Mouse (Mus musculus) heart, embryonic 12.5 days (tissue): ENCODE data around the gene Slc25a13. TPM values are rescaled to one million over a fixed set of nuclear protein-coding genes. Genes with fewer than 3 reads are reported as not detected.

Experiments used
- ATAC-seq: fragments of 200-750 bp; cut with Nextera tagmentation; 2 replicates; pipeline ENCODE4 v1.8.0; 2017; ENCODE audit warnings: moderate TSS enrichment, moderate library complexity; ENCODE audit not compliant: insufficient number of reproducible peaks, low FRiP score
- H3K27ac ChIP-seq: fragments of 300-500 bp; sonication (generic); 2 replicates; pipeline ENCODE4 v1.5.1; 2016; ENCODE audit warnings: mild to moderate bottlenecking, moderate library complexity; ENCODE audit not compliant: poor library complexity, severe bottlenecking
- H3K27me3 ChIP-seq: fragments of 300-500 bp; sonication (generic); replicated peaks from 2 replicates; pipeline ENCODE4 v1.6.1; 2016; ENCODE audit warnings: mild to moderate bottlenecking, moderate library complexity
- H3K36me3 ChIP-seq: fragments of 300-500 bp; sonication (generic); 2 replicates; pipeline ENCODE4 v1.6.1; 2016; ENCODE audit warnings: mild to moderate bottlenecking, moderate library complexity
- H3K4me1 ChIP-seq: fragments of 300-500 bp; sonication (generic); replicated peaks from 2 replicates; pipeline ENCODE4 v1.6.1; 2016; ENCODE audit warnings: mild to moderate bottlenecking
- H3K4me2 ChIP-seq: fragments of 300-500 bp; sonication (generic); 2 replicates; pipeline ENCODE4 v1.6.1; 2016; ENCODE audit warnings: mild to moderate bottlenecking, moderate library complexity
- H3K4me3 ChIP-seq: fragments of 300-500 bp; sonication (generic); 2 replicates; pipeline ENCODE4 v1.5.1; 2016; ENCODE audit warnings: mild to moderate bottlenecking
- H3K9ac ChIP-seq: fragments of 300-500 bp; sonication (generic); 2 replicates; pipeline ENCODE4 v1.6.1; 2016; ENCODE audit warnings: mild to moderate bottlenecking, moderate library complexity
- H3K9me3 ChIP-seq: fragments of 300-500 bp; sonication (generic); replicated peaks from 2 replicates; pipeline ENCODE4 v1.6.1; 2016; ENCODE audit warnings: mild to moderate bottlenecking, moderate library complexity
- WGBS: fragments of 180-500 bp; shearing (Covaris S2); methylation state at CpG from one replicate; pipeline ENCODE4 v1.1.7; 2016; 5-methylcytosine and 5-hydroxymethylcytosine counted together
- polyA plus RNA-seq: library from polyadenylated mRNA; unstranded; fragments of >200 nt; fragmentation: Nextera tagmentation; extraction: Ambion mirVana; gene quantifications from 2 replicates; pipeline ENCODE4 v1.2.1, GENCODE M21; 2016

Slc25a13 gene
- polyA plus RNA-seq, 1 experiment from 2014 or later, result 80.5 TPM

DNA sequence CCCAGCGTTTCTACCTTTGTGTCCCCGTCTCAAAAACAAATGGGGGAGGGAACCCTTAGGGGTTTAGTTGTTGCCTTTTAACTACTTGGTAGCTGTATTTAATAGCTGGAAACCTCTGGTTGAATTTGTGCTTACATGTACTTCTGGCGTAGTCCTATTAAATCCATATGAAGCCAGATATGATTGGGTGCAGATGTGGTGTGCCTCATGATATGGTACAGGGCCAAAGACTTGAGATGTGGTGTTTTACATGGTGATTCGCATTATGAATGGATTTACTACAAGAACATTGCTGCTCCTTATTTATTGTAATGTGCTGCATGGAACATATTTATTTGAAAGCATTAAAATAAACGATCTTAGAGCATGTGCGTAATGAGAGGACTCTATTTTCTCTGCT, 189.3 kb downstream of the Slc25a13 start:
- no peak for ATAC-seq
- H3K4me3 ChIP-seq, result no peak overlapping the region
- no peaks in the 10 kb centered on the region for H3K36me3 ChIP-seq
- no peak overlapping the region for H3K4me2 ChIP-seq
- H3K4me1 ChIP-seq, result no peaks in the 10 kb centered on the region; the same call in 1 of the 2 replicates
- no peaks in the 10 kb centered on the region for H3K9me3 ChIP-seq
- H3K9ac ChIP-seq, result no peak overlapping the region
- 93% methylated on average over 6 of the region's 6 CpGs for WGBS
- no peak overlapping the region for H3K27ac ChIP-seq
- no peaks in the 10 kb centered on the region for H3K27me3 ChIP-seq

DNA sequence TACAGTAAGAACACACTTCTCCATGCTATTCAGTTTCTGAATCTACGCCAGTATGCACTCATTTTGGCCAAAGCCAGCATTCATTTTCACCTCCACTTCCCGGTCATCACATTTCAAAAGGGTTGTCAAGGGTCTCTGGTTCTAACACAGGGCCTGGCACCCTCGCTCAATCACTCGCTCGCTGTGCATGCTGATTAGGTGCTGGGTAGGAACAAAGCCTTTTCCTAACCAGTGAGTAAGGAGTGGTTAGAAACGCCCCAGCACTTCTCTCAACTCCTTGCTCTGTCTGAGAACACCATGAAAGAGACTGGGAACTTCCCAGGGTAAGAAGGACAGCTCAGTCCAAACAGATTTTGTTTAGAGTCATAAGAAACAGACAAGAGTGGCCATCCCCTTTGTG, 193.0 kb downstream of the Slc25a13 start:
- Histone ChIP-seq H3K27ac (peak overlapping the region; percentile 51), H3K27me3 (no peaks in the 10 kb centered on the region), H3K36me3 (no peaks in the 10 kb centered on the region), H3K4me1 (no peaks in the 10 kb centered on the region; the same call in 1 of the 2 replicates), H3K9ac (no peak overlapping the region), H3K4me2 (no peak overlapping the region), H3K9me3 (no peaks in the 10 kb centered on the region), H3K4me3 (no peak overlapping the region)
- 33% methylated on average over 6 of the region's 6 CpGs for WGBS
- no peak for ATAC-seq

DNA sequence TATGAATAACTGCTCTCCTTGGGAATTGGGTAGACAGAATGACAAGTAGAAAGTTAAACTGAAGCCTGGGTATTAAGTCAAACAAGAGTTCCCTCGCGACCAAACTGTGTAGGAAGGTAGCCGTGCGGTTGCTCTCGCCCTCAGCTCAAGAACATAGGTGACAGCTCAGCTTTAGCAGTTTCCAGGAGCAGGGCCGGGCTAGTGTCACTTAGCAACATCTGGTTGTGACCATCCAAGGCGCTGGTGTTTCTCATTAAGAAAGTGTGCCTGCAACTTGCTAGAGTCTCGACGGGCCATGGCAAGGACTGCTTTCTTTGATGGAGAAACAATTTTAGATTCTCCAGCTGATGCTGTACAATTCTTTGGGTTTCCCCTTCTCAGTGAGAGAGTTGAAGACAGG, 200.0 kb downstream of the Slc25a13 start:
- 39% methylated on average over 9 of the region's 9 CpGs for WGBS
- Histone ChIP-seq H3K9ac (no peak overlapping the region), H3K4me3 (no peak overlapping the region), H3K27me3 (no peaks in the 10 kb centered on the region), H3K4me2 (peak overlapping the region; percentile 36; the same call in 1 of the 2 replicates), H3K36me3 (no peaks in the 10 kb centered on the region), H3K9me3 (no peaks in the 10 kb centered on the region), H3K27ac (no peak overlapping the region), H3K4me1 (peaks cover 12% of the 10 kb centered on the region; the same call in 1 of the 2 replicates)
- ATAC-seq, result no peak

DNA sequence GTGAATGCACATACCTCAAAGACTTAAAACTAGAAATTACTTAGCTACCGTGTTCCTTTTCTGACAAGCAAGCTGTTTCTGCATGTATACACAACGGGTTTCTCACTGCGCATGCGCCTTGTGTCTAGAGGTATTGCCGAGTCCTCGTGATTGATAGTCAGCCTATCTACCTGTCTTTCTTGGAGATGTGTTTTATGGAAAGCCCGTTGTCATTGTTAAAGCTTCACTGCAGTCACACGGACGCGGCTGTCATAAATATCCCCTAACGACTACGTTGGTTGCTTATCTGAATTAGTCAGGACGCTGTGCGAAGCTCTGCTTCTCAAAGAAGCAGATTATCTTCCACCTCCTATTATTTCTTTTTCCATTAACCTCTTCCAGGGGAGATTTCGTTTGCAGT, 201.4 kb downstream of the Slc25a13 start:
- H3K27ac ChIP-seq, result no peak overlapping the region
- no peaks in the 10 kb centered on the region for H3K27me3 ChIP-seq
- 32% methylated on average over 15 of the region's 15 CpGs for WGBS
- H3K4me2 ChIP-seq, result peak overlapping the region; percentile 39
- no peak for ATAC-seq
- no peaks in the 10 kb centered on the region for H3K36me3 ChIP-seq
- H3K4me1 ChIP-seq, result peaks cover 12% of the 10 kb centered on the region; the same call in 1 of the 2 replicates
- no peak overlapping the region for H3K4me3 ChIP-seq
- no peak overlapping the region for H3K9ac ChIP-seq
- H3K9me3 ChIP-seq, result no peaks in the 10 kb centered on the region

GRCm38 (mm10) chr6:6011364-6011763, 205.6 kb downstream of the Slc25a13 start:
- 0 out of 2 replicates have a peak, but pooled peaks cover 8% of the 10 kb centered on the region for H3K4me1 ChIP-seq
- 73% methylated on average over 2 of the region's 2 CpGs for WGBS
- H3K27me3 ChIP-seq, result no peaks in the 10 kb centered on the region
- no peaks in the 10 kb centered on the region for H3K36me3 ChIP-seq
- H3K9ac ChIP-seq, result no peak overlapping the region
- no peaks in the 10 kb centered on the region for H3K9me3 ChIP-seq
- no peak overlapping the region for H3K27ac ChIP-seq
- no peak overlapping the region for H3K4me3 ChIP-seq
- no peak overlapping the region for H3K4me2 ChIP-seq
- ATAC-seq, result no peak

- Histone ChIP-seq H3K4me1 (peaks cover 8% of the 10 kb centered on the region), H3K27ac (no peak overlapping the region), H3K4me2 (peak overlapping the region; percentile 90), H3K27me3 (no peaks in the 10 kb centered on the region), H3K9ac (peak overlapping the region; percentile 69), H3K36me3 (no peaks in the 10 kb centered on the region), H3K9me3 (no peaks in the 10 kb centered on the region), H3K4me3 (peak overlapping the region; percentile 60)
- ATAC-seq, result peak; percentile 90
- whole genome bisulfite sequencing, result 7% methylated on average over 42 of the region's 42 CpGs
Measured at GRCm38 (mm10) chr6:6005762-6006431, 211.1 kb downstream of the Slc25a13 start.

DNA sequence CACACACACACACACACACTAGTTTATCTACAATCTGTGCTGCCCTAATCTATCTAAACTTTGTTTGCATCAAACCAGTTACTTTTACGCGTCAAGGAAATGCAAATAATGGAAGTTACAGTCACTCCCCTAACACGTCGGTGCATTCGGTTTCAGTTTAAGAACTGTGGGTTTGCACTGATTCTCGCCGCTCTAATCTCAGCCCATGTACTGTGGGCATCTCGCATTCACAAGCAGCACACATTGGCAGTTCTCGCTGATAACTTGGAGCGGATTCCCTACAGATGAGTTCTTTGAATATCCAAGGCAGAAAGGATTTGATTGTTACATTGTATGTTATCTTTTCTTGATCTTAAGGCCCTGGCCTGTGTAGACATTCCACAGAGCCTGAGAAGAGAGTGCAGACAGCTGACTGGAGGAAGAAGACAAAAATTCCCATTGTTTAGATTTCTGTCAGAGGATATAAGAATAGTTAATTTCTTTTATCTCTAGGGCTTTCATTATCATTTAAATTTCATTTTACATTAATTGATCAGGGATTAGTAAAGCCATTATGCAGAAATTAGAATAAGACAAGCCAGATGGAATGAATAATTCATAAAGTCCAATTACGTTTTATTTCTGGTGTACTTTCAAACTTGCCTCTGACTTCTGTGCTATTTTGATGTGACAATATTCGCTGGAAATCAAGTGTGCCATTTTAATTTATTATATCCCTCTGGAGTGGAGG, 212.1 kb downstream of the Slc25a13 start:
- 35% methylated on average over 12 of the region's 12 CpGs for WGBS
- Histone ChIP-seq H3K9ac (no peak overlapping the region), H3K4me3 (no peak overlapping the region), H3K27me3 (no peaks in the 10 kb centered on the region), H3K9me3 (no peaks in the 10 kb centered on the region), H3K4me2 (peak overlapping the region; percentile 59), H3K36me3 (no peaks in the 10 kb centered on the region), H3K4me1 (peaks cover 8% of the 10 kb centered on the region), H3K27ac (no peak overlapping the region)
- no peak for ATAC-seq

- WGBS, result 83% methylated on average over 3 of the region's 3 CpGs
- Histone ChIP-seq H3K4me3 (no peak overlapping the region), H3K4me1 (peaks cover 8% of the 10 kb centered on the region), H3K9ac (no peak overlapping the region), H3K27ac (no peak overlapping the region), H3K27me3 (no peaks in the 10 kb centered on the region), H3K9me3 (no peaks in the 10 kb centered on the region), H3K36me3 (no peaks in the 10 kb centered on the region), H3K4me2 (no peak overlapping the region)
- ATAC-seq, result no peak
Measured at GRCm38 (mm10) chr6:6002061-6002460, 214.9 kb downstream of the Slc25a13 start.

DNA sequence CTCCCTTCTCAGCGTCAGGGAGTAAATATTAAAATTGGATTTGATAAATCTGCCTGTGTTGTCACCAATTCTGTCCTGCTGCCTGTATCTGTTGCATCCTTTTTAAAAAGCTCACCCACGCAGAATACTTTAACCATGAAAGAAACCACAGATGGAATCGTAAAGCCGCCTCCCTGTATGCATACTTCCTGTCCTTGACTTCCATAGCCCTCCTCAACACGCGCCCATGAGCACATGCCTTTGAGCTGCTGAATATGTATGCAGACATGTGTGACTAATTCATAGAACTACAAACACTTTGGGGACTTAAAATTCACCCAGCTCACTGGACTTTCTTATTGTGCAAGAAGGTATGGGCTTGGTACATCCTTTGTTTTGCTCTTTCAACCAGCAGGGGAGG, 219.4 kb downstream of the Slc25a13 start:
- no peak overlapping the region for H3K9ac ChIP-seq
- H3K9me3 ChIP-seq, result no peaks in the 10 kb centered on the region
- H3K27me3 ChIP-seq, result no peaks in the 10 kb centered on the region
- H3K4me3 ChIP-seq, result no peak overlapping the region
- WGBS, result 79% methylated on average over 6 of the region's 6 CpGs
- H3K4me1 ChIP-seq, result no peaks in the 10 kb centered on the region; the same call in 1 of the 2 replicates
- no peak overlapping the region for H3K27ac ChIP-seq
- no peak overlapping the region for H3K4me2 ChIP-seq
- no peaks in the 10 kb centered on the region for H3K36me3 ChIP-seq
- no peak for ATAC-seq

- H3K27ac ChIP-seq, result no peak overlapping the region
- no peaks in the 10 kb centered on the region for H3K27me3 ChIP-seq
- H3K9ac ChIP-seq, result no peak overlapping the region
- H3K4me2 ChIP-seq, result no peak overlapping the region
- no peaks in the 10 kb centered on the region for H3K9me3 ChIP-seq
- H3K4me1 ChIP-seq, result peaks cover 8% of the 10 kb centered on the region
- no peaks in the 10 kb centered on the region for H3K36me3 ChIP-seq
- no peak overlapping the region for H3K4me3 ChIP-seq
- 46% methylated on average over 7 of the region's 7 CpGs for WGBS
- no peak for ATAC-seq
Measured at GRCm38 (mm10) chr6:5993056-5993455, 223.9 kb downstream of the Slc25a13 start.

DNA sequence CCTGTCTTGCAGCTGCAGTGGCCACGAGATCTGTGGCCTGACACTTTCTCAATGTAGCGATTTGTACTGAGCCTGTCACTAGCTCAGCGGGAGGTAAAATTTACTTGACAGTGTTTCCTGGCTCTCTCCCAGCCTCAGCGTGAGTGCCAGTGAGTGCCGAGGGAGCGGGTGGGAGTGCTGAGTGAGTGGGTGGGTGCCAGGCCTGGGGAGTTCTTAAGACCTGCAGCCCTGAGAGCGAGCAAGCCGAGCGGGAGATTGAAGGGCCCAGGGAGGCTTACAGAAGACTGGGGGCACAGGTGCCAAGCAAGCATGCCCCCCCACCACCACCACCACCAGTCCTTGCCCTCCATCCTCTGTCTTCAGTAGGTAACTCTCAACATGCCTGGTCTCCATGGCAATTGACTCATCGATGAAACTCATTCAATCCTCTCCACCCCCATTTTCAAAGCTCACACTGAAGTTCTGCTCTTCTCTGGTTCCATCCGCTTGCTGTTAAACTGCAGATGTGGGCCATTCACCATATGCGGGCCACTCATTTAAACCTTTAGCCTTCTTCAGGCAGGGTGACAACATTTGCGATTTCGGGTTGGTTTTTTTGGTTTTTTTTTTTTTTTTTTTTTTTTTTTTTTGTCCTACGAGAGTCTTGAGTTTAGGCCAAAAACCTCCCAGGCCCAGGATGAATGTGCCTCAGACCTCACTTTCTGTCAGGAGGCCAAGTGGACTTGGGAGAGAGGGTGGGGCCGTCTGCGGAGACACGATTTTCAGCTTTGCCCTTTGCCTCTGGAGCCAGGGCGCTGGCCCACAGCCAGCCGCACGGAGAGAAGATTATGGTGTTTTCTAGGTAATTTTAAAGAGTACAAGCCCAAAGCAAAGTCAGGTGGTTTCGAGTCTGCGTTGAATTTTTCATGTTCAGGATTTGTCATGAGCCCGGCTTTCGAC, 224.9 kb downstream of the Slc25a13 start:
- Histone ChIP-seq H3K4me2 (peak overlapping the region; percentile 28), H3K27me3 (no peaks in the 10 kb centered on the region), H3K27ac (no peak overlapping the region), H3K9me3 (no peaks in the 10 kb centered on the region), H3K4me3 (no peak overlapping the region), H3K36me3 (no peaks in the 10 kb centered on the region), H3K9ac (no peak overlapping the region), H3K4me1 (peaks cover 8% of the 10 kb centered on the region)
- WGBS, result 45% methylated on average over 25 of the region's 25 CpGs
- ATAC-seq, result peak; percentile 36
